Mouse (Mus musculus) adrenal gland, adult 8-10 months (tissue): ENCODE data around the gene Olfr320. TPM values are rescaled to one million over a fixed set of nuclear protein-coding genes. Genes with fewer than 3 reads are reported as not detected.

ENCODE experiments used
- total RNA-seq, 4 experiments: library from RNA; stranded (reverse); gene quantifications; 2 replicates each; pipeline ENCODE4 v1.2.4; 2022

Olfr320 gene
- total RNA-seq, 4 experiments from 2014 or later: not detected

Other genes with a start within 250 kb of the Olfr320 start
- not detected for gene Gm12253, start 248.5 kb upstream of the Olfr320 start, total RNA-seq
- gene Lypd9, start 228.2 kb upstream of the Olfr320 start, total RNA-seq: not detected
- not detected for gene Olfr30, start 218.8 kb upstream of the Olfr320 start, total RNA-seq
- gene Olfr332, start 188.5 kb upstream of the Olfr320 start, total RNA-seq: not detected
- gene Olfr331, start 178.5 kb upstream of the Olfr320 start, total RNA-seq: not detected
- 1 to 10 TPM in 3 of 4 experiments, under 1 TPM in 1; 0.49 to 1.8 (median 1.5) TPM for gene Olfr330, start 146.3 kb upstream of the Olfr320 start, total RNA-seq
- 1 to 10 TPM in 1 of 4 experiments, under 1 TPM in 3; 0.22 to 1.2 (median 0.71) TPM for gene Olfr329-ps, start 134.7 kb upstream of the Olfr320 start, total RNA-seq
- gene Olfr328, start 125.5 kb upstream of the Olfr320 start, total RNA-seq: under 1 TPM; 0.31 to 0.73 (median 0.40) TPM
- gene Olfr224, start 110.5 kb upstream of the Olfr320 start, total RNA-seq: not detected
- gene Olfr325, start 103.4 kb upstream of the Olfr320 start, total RNA-seq: not detected
- not detected for gene Olfr324, start 86.0 kb upstream of the Olfr320 start, total RNA-seq
- gene 2210407C18Rik, start 65.0 kb upstream of the Olfr320 start, total RNA-seq: not detected
- gene Olfr323, start 50.6 kb upstream of the Olfr320 start, total RNA-seq: not detected
- gene Trim58, start 40.6 kb upstream of the Olfr320 start, total RNA-seq: not detected
- not detected for gene Olfr322, start 22.3 kb upstream of the Olfr320 start, total RNA-seq
- gene Olfr319, start 18.1 kb downstream of the Olfr320 start, total RNA-seq: not detected
- not detected for gene Olfr318, start 42.9 kb downstream of the Olfr320 start, total RNA-seq
- gene Olfr317, start 58.1 kb downstream of the Olfr320 start, total RNA-seq: not detected
- not detected for gene Olfr316, start 71.6 kb downstream of the Olfr320 start, total RNA-seq
- not detected for gene Olfr315, start 92.1 kb downstream of the Olfr320 start, total RNA-seq
- gene Olfr314, start 101.9 kb downstream of the Olfr320 start, total RNA-seq: not detected
- 1 to 10 TPM; 2.4 to 3.7 (median 2.9) TPM for gene Fam183b, start 120.9 kb downstream of the Olfr320 start, total RNA-seq
- gene Olfr313, start 133.9 kb downstream of the Olfr320 start, total RNA-seq: not detected
- gene Olfr312, start 148.1 kb downstream of the Olfr320 start, total RNA-seq: not detected
- not detected for gene Olfr311, start 158.2 kb downstream of the Olfr320 start, total RNA-seq
- gene Gm12258, start 166.1 kb downstream of the Olfr320 start, total RNA-seq: 10 to 100 TPM in 2 of 4 experiments, 1 to 10 TPM in 2; 4.4 to 15.0 (median 10.3) TPM
- gene 2810021J22Rik, start 186.1 kb downstream of the Olfr320 start, total RNA-seq: 10 to 100 TPM in 1 of 4 experiments, 1 to 10 TPM in 3; 4.7 to 10.8 (median 7.9) TPM
- gene Zfp39, start 223.1 kb downstream of the Olfr320 start, total RNA-seq: 1 to 10 TPM; 3.8 to 6.3 (median 5.8) TPM
- gene Btnl10, start 236.8 kb downstream of the Olfr320 start, total RNA-seq: not detected